Mouse (Mus musculus) CH12.LX (cell line): Measurements from ENCODE around the gene Etv2. TPM values are rescaled to one million over a fixed set of nuclear protein-coding genes. Genes with fewer than 3 reads are reported as not detected.

Experiments
- DNase-seq: peaks from one replicate; pipeline ENCODE4 v3.0.0-alpha.2; 2013; ENCODE audit errors: extremely low read depth
- H3K27ac ChIP-seq: 2 replicates; pipeline ENCODE4 v1.5.1; 2012; ENCODE audit warnings: low read depth, mild to moderate bottlenecking, control low read depth, moderate library complexity; ENCODE audit not compliant: insufficient read depth
- H3K27me3 ChIP-seq: replicated peaks from 2 replicates; pipeline ENCODE3; 2012; ENCODE audit warnings: inconsistent platforms
- H3K36me3 ChIP-seq, 2 experiments: replicated peaks in 1 of 2; 2 replicates each; pipeline versions ENCODE3 to v1.6.1; 2012; ENCODE audit warnings: inconsistent platforms in 1 of 2, low read length in 1 of 2, mild to moderate bottlenecking in 1 of 2, mixed read lengths in 1 of 2, moderate library complexity in 1 of 2; ENCODE audit not compliant: control insufficient read depth in 1 of 2, insufficient read depth in 1 of 2
- H3K4me1 ChIP-seq, 2 experiments: 2 replicates each; pipeline ENCODE4 v1.6.1; 2012; ENCODE audit warnings: inconsistent platforms in 1 of 2, moderate library complexity in 1 of 2; ENCODE audit not compliant: insufficient read depth in 2 of 2, control insufficient read depth in 1 of 2
- H3K4me2 ChIP-seq: 2 replicates; pipeline ENCODE4 v1.6.1; 2012; ENCODE audit warnings: low read depth, mild to moderate bottlenecking, control low read depth; ENCODE audit not compliant: poor library complexity, insufficient read depth, severe bottlenecking
- H3K4me3 ChIP-seq, 3 experiments: fragments of 150-350 bp in 1 of 3; sonication (generic) in 1 of 3; replicated peaks in 1 of 3; 2 replicates each; pipeline versions ENCODE3 to v1.5.1; 2011 to 2012; ENCODE audit warnings: low read depth in 2 of 3, low read length in 2 of 3, mild to moderate bottlenecking in 2 of 3, moderate library complexity in 2 of 3, control low read depth in 1 of 3, improper control_type of control experiment in 1 of 3, inconsistent platforms in 1 of 3, mixed read lengths in 1 of 3; ENCODE audit not compliant: poor library complexity in 1 of 3
- H3K79me2 ChIP-seq: replicated peaks from 2 replicates; pipeline ENCODE4 v1.6.1; 2012; ENCODE audit warnings: mild to moderate bottlenecking, moderate library complexity; ENCODE audit not compliant: control insufficient read depth, poor library complexity, insufficient read depth, severe bottlenecking; ENCODE audit errors: extremely low read depth
- H3K9ac ChIP-seq: 2 replicates; pipeline ENCODE4 v1.6.1; 2012; ENCODE audit warnings: low read depth, mild to moderate bottlenecking, control low read depth, moderate library complexity; ENCODE audit not compliant: insufficient read depth
- H3K9me3 ChIP-seq: replicated peaks from 2 replicates; pipeline ENCODE3; 2012; ENCODE audit warnings: low read length, inconsistent platforms, mixed read lengths
- BHLHE40 ChIP-seq: IDR thresholded peaks from 2 replicates; pipeline ENCODE4 v1.6.1; 2011; ENCODE audit warnings: mild to moderate bottlenecking, low read depth, low read length, improper control_type of control experiment
- CTCF ChIP-seq, 2 experiments: IDR thresholded peaks in 1 of 2; conservative IDR thresholded peaks in 1 of 2; 2 replicates each; pipeline ENCODE4 v1.5.1; 2011 to 2012; ENCODE audit warnings: low read depth in 2 of 2, low read length in 2 of 2, improper control_type of control experiment in 1 of 2, inconsistent platforms in 1 of 2, mild to moderate bottlenecking in 1 of 2, moderate library complexity in 1 of 2
- IRF4 ChIP-seq: IDR thresholded peaks from 2 replicates; pipeline ENCODE4 v1.6.1; 2014; ENCODE audit warnings: low read depth, mild to moderate bottlenecking, inconsistent platforms, low read length, improper control_type of control experiment
- JUN ChIP-seq: IDR thresholded peaks from 2 replicates; pipeline ENCODE4 v1.6.1; 2011; ENCODE audit warnings: low read depth, mild to moderate bottlenecking, low read length, improper control_type of control experiment, moderate library complexity; ENCODE audit not compliant: insufficient read depth
- MXI1 ChIP-seq: IDR thresholded peaks from 2 replicates; pipeline ENCODE4 v1.6.1; 2011; ENCODE audit warnings: mild to moderate bottlenecking, low read depth, low read length, improper control_type of control experiment
- MYC ChIP-seq: IDR thresholded peaks from 2 replicates; pipeline ENCODE4 v1.6.1; 2011; ENCODE audit warnings: low read depth, mild to moderate bottlenecking, improper control_type of control experiment, low read length
- NELFE ChIP-seq: IDR thresholded peaks from 2 replicates; pipeline ENCODE4 v1.6.1; 2011; ENCODE audit warnings: low read depth, low read length, improper control_type of control experiment
- NRF1 ChIP-seq: IDR thresholded peaks from 2 replicates; pipeline ENCODE4 v1.6.1; 2014; ENCODE audit warnings: low read depth, mild to moderate bottlenecking, inconsistent platforms, low read length, improper control_type of control experiment, moderate library complexity
- POLR2A ChIP-seq: IDR thresholded peaks from 2 replicates; pipeline ENCODE4 v1.6.1; 2011; ENCODE audit warnings: low read depth, mild to moderate bottlenecking, improper control_type of control experiment, low read length
- POLR2AphosphoS2 ChIP-seq: IDR thresholded peaks from 2 replicates; pipeline ENCODE4 v1.6.1; 2011; ENCODE audit warnings: low read depth, low read length, improper control_type of control experiment
- RAD21 ChIP-seq: IDR thresholded peaks from 2 replicates; pipeline ENCODE4 v1.6.1; 2011; ENCODE audit warnings: low read depth, mild to moderate bottlenecking, low read length, improper control_type of control experiment, moderate library complexity
- SMC3 ChIP-seq: IDR thresholded peaks from 2 replicates; pipeline ENCODE4 v1.6.1; 2011; ENCODE audit warnings: low read depth, low read length, improper control_type of control experiment
- USF1 ChIP-seq: IDR thresholded peaks from 2 replicates; pipeline ENCODE4 v1.6.1; 2014; ENCODE audit warnings: low read depth, mild to moderate bottlenecking, inconsistent platforms, low read length, improper control_type of control experiment
- ZC3H11A ChIP-seq: IDR thresholded peaks from 2 replicates; pipeline ENCODE4 v1.6.1; 2012; ENCODE audit warnings: low read depth, mild to moderate bottlenecking, inconsistent platforms, low read length, improper control_type of control experiment
- dilution Hi-C: fragments of 300-500 bp; cut with MboI; formaldehyde crosslinking; loops from 2 replicates; pipeline ENCODE4 v1.14.3; 2020; ENCODE audit warnings: low sequenced_read_pairs; ENCODE audit not compliant: extremely low pct_unique_long_range_greater_than_20kb, extremely low pct_ligation_motif_present
- in situ Hi-C: fragments of 300-500 bp; cut with MboI; formaldehyde crosslinking; loops from 3 replicates; pipeline ENCODE4 v1.14.3; 2019; ENCODE audit warnings: low sequenced_read_pairs, low pct_ligation_motif_present, low pct_unique_long_range_greater_than_20kb, mixed read lengths
- polyA plus RNA-seq: library from polyadenylated mRNA; unstranded; fragments of >175 nt; gene quantifications from 2 replicates; pipeline ENCODE4 v1.2.1, GENCODE M21; 2012; ENCODE audit warnings: low read depth; ENCODE audit not compliant: insufficient read length
- total RNA-seq, 2 experiments: library from RNA; depleted of rRNA; stranded (reverse); fragments of 300-350 nt in 1 of 2; fragments of >200 nt in 1 of 2; gene quantifications; 2 replicates each; pipeline ENCODE4 v1.2.3; 2012 to 2014

Gene Etv2
- total and polyA plus RNA-seq, 3 experiments = not detected

- no peaks in the 10 kb centered on the region for H3K27me3 ChIP-seq
- no peak overlapping the region for H3K4me2 ChIP-seq
- peak; percentile 65; the same call in 1 of the 2 replicates for TF ChIP-seq POLR2AphosphoS2
- TF ChIP-seq NRF1 = no peak
- TF ChIP-seq SMC3 = no peak
- no peak for TF ChIP-seq MYC
- H3K9ac ChIP-seq = no peak overlapping the region
- no peak overlapping the region for H3K27ac ChIP-seq
- H3K4me3 ChIP-seq = no peak overlapping the region
- H3K36me3 ChIP-seq = peaks cover 37 to 50% of the 10 kb centered on the region in 2 experiments
- in situ Hi-C loops (no loop called here), dilution Hi-C loops (no loop called here)
- no peaks in the 10 kb centered on the region for H3K9me3 ChIP-seq
- no peak for DNase-seq
- H3K4me1 ChIP-seq = peaks cover 0 to 18% of the 10 kb centered on the region in 2 experiments; a peak in 2 of 4 replicates
- H3K79me2 ChIP-seq = peaks cover 5% of the 10 kb centered on the region; the same call in 1 of the 2 replicates
Observed at GRCm38 (mm10) chr7:30615049-30615760, 20.4 kb downstream of the Etv2 start.

GRCm38 (mm10) chr7:30614454-30614853, 21.2 kb downstream of the Etv2 start:
- dilution Hi-C loops (no loop called here), in situ Hi-C loops (no loop called here)
- H3K9me3 ChIP-seq = no peaks in the 10 kb centered on the region
- H3K4me1 ChIP-seq = peaks cover 0 to 18% of the 10 kb centered on the region in 2 experiments; a peak in 2 of 4 replicates
- H3K9ac ChIP-seq = no peak overlapping the region
- peak; percentile 60 for DNase-seq
- no peak overlapping the region for H3K27ac ChIP-seq
- H3K4me2 ChIP-seq = no peak overlapping the region
- 0 out of 2 replicates have a peak, but pooled peaks have one; percentile 2 for TF ChIP-seq ZC3H11A
- peak; percentile 57 for TF ChIP-seq RAD21
- no peak for TF ChIP-seq IRF4
- peak in 1 of 2 experiments; percentile 71; a peak in 3 of 4 replicates for TF ChIP-seq CTCF (conservative IDR thresholded peaks at IDR 0.05 in 1 of 2, IDR thresholded peaks at IDR 0.05 in 1 of 2; ENCODE audit: low read depth in 2 of 2, low read length in 2 of 2)
- TF ChIP-seq BHLHE40 = no peak
- no peak for TF ChIP-seq JUN
- TF ChIP-seq MXI1 = no peak
- no peak for TF ChIP-seq MYC
- peak; percentile 52 for TF ChIP-seq SMC3
- TF ChIP-seq USF1 = no peak
- no peak for TF ChIP-seq NELFE
- TF ChIP-seq POLR2A = no peak
- H3K79me2 ChIP-seq = peaks cover 2% of the 10 kb centered on the region; the same call in 1 of the 2 replicates
- H3K27me3 ChIP-seq = no peaks in the 10 kb centered on the region
- no peak overlapping the region for H3K4me3 ChIP-seq
- peaks cover 34 to 51% of the 10 kb centered on the region in 2 experiments for H3K36me3 ChIP-seq
